Mouse (Mus musculus): ENCODE measurements around the gene Pir. TPM values are rescaled to one million over a fixed set of nuclear protein-coding genes. Genes with fewer than 3 reads are reported as not detected.

The Pir gene
- polyA plus RNA-seq, 1 experiment, result 1.6 TPM

- Histone ChIP-seq H3K27me3 (ENCODE audit: control insufficient read depth) (no peaks in the 10 kb centered on the region), H3K4me1 (ENCODE audit: control insufficient read depth) (no peaks in the 10 kb centered on the region), H3K9me3 (ENCODE audit: control insufficient read depth, low read length) (no peaks in the 10 kb centered on the region), H3K4me3 (replicated peaks) (no peak within 1 kb of the TSS), H3K36me3 (ENCODE audit: control insufficient read depth) (no peaks in the 10 kb centered on the region)
- TF ChIP-seq GATA1 (IDR thresholded peaks at IDR 0.05; ENCODE audit: low read length), result no peak
- no peak for TF ChIP-seq TAL1 (IDR thresholded peaks at IDR 0.05; ENCODE audit: low read length)
Measured at GRCm38 (mm10) chrX:164373081-164373480, 103.9 kb downstream of the Pir start, which contains the start of gene Vegfd. TSS of gene Vegfd (plus strand) at chrX:164373378.

DNA sequence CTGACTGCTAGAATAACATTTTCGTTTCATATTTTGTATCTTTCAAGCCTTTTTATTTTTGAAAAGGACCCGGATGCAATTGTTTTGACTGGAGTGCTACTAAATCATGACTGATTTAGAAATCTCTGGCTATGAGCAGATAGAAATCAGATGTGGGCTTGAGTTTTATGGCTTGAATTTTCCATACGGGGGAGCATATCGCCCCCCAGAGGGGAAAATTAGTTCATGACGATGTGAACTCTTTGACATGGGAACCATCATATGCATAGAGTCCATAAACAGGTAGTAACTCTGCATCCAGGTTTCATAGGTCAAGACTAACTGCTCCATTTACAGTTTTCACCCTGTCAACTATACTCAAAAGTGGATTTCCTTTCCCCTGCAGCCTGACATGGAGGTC is 105.4 kb downstream of the Pir start:
- Histone ChIP-seq H3K4me1 (ENCODE audit: control insufficient read depth) (no peaks in the 10 kb centered on the region), H3K36me3 (ENCODE audit: control insufficient read depth) (no peaks in the 10 kb centered on the region), H3K27me3 (ENCODE audit: control insufficient read depth) (no peaks in the 10 kb centered on the region), H3K4me3 (replicated peaks) (no peak overlapping the region), H3K9me3 (ENCODE audit: control insufficient read depth, low read length) (no peaks in the 10 kb centered on the region)
- no peak for TF ChIP-seq GATA1 (IDR thresholded peaks at IDR 0.05; ENCODE audit: low read length)
- TF ChIP-seq TAL1 (IDR thresholded peaks at IDR 0.05; ENCODE audit: low read length), result no peak

- peaks cover 8% of the 10 kb centered on the region for H3K4me1 ChIP-seq (ENCODE audit: control insufficient read depth)
- H3K9me3 ChIP-seq (ENCODE audit: control insufficient read depth, low read length), result no peaks in the 10 kb centered on the region; the same call in 1 of the 2 replicates
- H3K4me3 ChIP-seq (replicated peaks), result no peak overlapping the region
- TF ChIP-seq GATA1 (IDR thresholded peaks at IDR 0.05; ENCODE audit: low read length) (no peak), TAL1 (IDR thresholded peaks at IDR 0.05; ENCODE audit: low read length) (no peak)
- H3K27me3 ChIP-seq (ENCODE audit: control insufficient read depth), result peaks cover 4% of the 10 kb centered on the region; the same call in 1 of the 2 replicates
- H3K36me3 ChIP-seq (ENCODE audit: control insufficient read depth), result no peaks in the 10 kb centered on the region
Measured at GRCm38 (mm10) chrX:164379721-164380120, 110.5 kb downstream of the Pir start.

GRCm38 (mm10) chrX:164381618-164382408 is 112.6 kb downstream of the Pir start:
- TF ChIP-seq GATA1 (IDR thresholded peaks at IDR 0.05; ENCODE audit: low read length), result no peak
- TF ChIP-seq TAL1 (IDR thresholded peaks at IDR 0.05; ENCODE audit: low read length), result no peak
- peak overlapping the region; percentile 31 for H3K4me3 ChIP-seq (replicated peaks)
- no peaks in the 10 kb centered on the region for H3K36me3 ChIP-seq (ENCODE audit: control insufficient read depth)
- H3K4me1 ChIP-seq (ENCODE audit: control insufficient read depth), result peaks cover 8% of the 10 kb centered on the region
- H3K27me3 ChIP-seq (ENCODE audit: control insufficient read depth), result peaks cover 4% of the 10 kb centered on the region; the same call in 1 of the 2 replicates
- H3K9me3 ChIP-seq (ENCODE audit: control insufficient read depth, low read length), result no peaks in the 10 kb centered on the region; the same call in 1 of the 2 replicates

DNA sequence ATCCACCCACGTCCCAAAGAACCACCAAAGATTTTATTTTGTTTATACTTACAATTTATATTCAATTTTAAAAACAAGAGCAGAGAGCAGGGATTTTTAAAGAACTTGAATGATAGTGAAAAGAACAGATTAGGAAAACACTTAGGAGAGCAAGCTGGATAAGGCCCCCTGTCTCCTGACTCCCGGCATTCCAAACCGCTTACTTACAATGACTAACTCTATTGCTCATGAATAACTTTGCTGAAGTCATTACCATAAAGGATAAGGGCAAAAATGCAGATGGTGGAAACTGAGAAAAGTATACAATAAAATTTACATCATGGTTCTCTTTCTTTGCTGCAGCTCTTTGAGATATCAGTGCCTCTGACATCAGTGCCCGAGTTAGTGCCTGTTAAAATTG is 124.9 kb downstream of the Pir start:
- Histone ChIP-seq H3K4me1 (ENCODE audit: control insufficient read depth) (no peaks in the 10 kb centered on the region), H3K4me3 (replicated peaks) (no peak overlapping the region), H3K9me3 (ENCODE audit: control insufficient read depth, low read length) (no peaks in the 10 kb centered on the region), H3K36me3 (ENCODE audit: control insufficient read depth) (no peaks in the 10 kb centered on the region), H3K27me3 (ENCODE audit: control insufficient read depth) (no peaks in the 10 kb centered on the region)
- TF ChIP-seq TAL1 (IDR thresholded peaks at IDR 0.05; ENCODE audit: low read length) (no peak), GATA1 (IDR thresholded peaks at IDR 0.05; ENCODE audit: low read length) (no peak)

DNA sequence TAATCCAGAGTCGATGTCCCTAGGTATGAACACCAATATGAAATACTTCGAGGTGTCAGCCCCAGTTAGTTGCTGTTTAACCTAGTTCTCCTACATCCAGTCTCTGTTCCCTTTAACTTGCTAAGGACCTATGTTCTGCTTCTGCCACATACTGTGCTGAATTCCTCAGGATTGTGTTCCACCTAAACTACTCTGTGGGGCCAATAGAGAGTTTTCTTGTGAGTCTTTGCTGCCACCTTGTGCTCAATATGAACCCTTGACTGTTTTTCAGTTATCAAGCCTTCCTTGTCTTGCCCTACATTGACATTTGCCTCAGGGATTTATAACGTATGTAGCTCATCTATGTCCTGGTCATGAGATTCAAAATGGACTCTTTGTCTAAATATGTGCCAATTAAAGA is 129.3 kb downstream of the Pir start:
- H3K4me1 ChIP-seq (ENCODE audit: control insufficient read depth), result no peaks in the 10 kb centered on the region
- H3K9me3 ChIP-seq (ENCODE audit: control insufficient read depth, low read length), result no peaks in the 10 kb centered on the region
- no peak for TF ChIP-seq GATA1 (IDR thresholded peaks at IDR 0.05; ENCODE audit: low read length)
- no peak for TF ChIP-seq TAL1 (IDR thresholded peaks at IDR 0.05; ENCODE audit: low read length)
- no peaks in the 10 kb centered on the region for H3K27me3 ChIP-seq (ENCODE audit: control insufficient read depth)
- H3K4me3 ChIP-seq (replicated peaks), result no peak overlapping the region
- no peaks in the 10 kb centered on the region for H3K36me3 ChIP-seq (ENCODE audit: control insufficient read depth)

DNA sequence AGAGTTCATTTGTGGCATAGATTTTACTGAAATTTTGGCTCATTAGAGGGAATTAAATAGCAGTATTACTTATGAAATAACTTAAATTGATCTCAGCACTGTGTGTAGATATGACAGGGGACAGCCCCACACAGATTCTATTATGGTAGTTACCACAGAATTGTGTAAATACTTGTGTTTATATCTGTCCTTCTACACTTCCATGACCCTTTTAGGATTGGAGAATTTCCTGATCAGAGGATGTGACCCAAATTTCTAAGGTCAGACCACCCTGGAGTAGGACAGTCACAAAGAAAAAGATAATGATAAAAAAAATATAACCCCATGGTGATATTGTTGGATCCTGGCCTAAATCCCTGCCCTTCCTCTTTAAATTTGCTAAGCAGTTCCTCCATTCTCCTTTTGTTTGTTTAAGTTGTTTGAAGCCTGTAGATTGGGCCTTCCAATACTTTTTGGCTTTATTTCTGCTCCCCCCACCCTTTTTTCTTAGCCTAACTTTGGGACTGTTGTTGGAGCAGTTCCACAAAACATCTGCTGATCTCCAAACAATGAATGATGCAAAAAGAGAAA is 136.0 kb downstream of the Pir start:
- Histone ChIP-seq H3K27me3 (ENCODE audit: control insufficient read depth) (no peaks in the 10 kb centered on the region; the same call in 1 of the 2 replicates), H3K4me1 (ENCODE audit: control insufficient read depth) (no peaks in the 10 kb centered on the region), H3K36me3 (ENCODE audit: control insufficient read depth) (no peaks in the 10 kb centered on the region), H3K9me3 (ENCODE audit: control insufficient read depth, low read length) (no peaks in the 10 kb centered on the region), H3K4me3 (replicated peaks) (no peak overlapping the region)
- TF ChIP-seq TAL1 (IDR thresholded peaks at IDR 0.05; ENCODE audit: low read length) (no peak), GATA1 (IDR thresholded peaks at IDR 0.05; ENCODE audit: low read length) (no peak)

GRCm38 (mm10) chrX:164406133-164407022 is 137.2 kb downstream of the Pir start:
- H3K27me3 ChIP-seq (ENCODE audit: control insufficient read depth), result no peaks in the 10 kb centered on the region; the same call in 1 of the 2 replicates
- H3K4me3 ChIP-seq (replicated peaks), result no peak overlapping the region
- TF ChIP-seq GATA1 (IDR thresholded peaks at IDR 0.05; ENCODE audit: low read length) (no peak), TAL1 (IDR thresholded peaks at IDR 0.05; ENCODE audit: low read length) (no peak)
- H3K9me3 ChIP-seq (ENCODE audit: control insufficient read depth, low read length), result no peaks in the 10 kb centered on the region
- H3K36me3 ChIP-seq (ENCODE audit: control insufficient read depth), result no peaks in the 10 kb centered on the region
- H3K4me1 ChIP-seq (ENCODE audit: control insufficient read depth), result no peaks in the 10 kb centered on the region
